Mouse (Mus musculus) common myeloid progenitor, adult 5-6 weeks (primary cell): ENCODE data around the gene Rad51b. TPM values are rescaled to one million over a fixed set of nuclear protein-coding genes. Genes with fewer than 3 reads are reported as not detected.

ENCODE experiments used
- ATAC-seq: replicated peaks from 2 replicates; pipeline ENCODE4 v1.8.0; 2016; ENCODE audit warnings: low read depth, mild to moderate bottlenecking, moderate TSS enrichment, inconsistent platforms; ENCODE audit not compliant: poor library complexity, severe bottlenecking
- total RNA-seq: library from RNA; stranded (forward); fragments of 200-1000, 187-1606 nt; gene quantifications from 2 replicates; pipeline ENCODE4 v1.2.3, GENCODE M21; 2017

Rad51b gene
- total RNA-seq, 1 experiment from 2014 or later: 10.8 TPM

GRCm38 (mm10) chr12:79463371-79463770 lies 166.3 kb downstream of the Rad51b start:
- ATAC-seq: no peak

GRCm38 (mm10) chr12:79470113-79470512 lies 173.0 kb downstream of the Rad51b start:
- ATAC-seq: no peak

- ATAC-seq: no peak
Observed at GRCm38 (mm10) chr12:79471868-79472267, 174.8 kb downstream of the Rad51b start.

DNA sequence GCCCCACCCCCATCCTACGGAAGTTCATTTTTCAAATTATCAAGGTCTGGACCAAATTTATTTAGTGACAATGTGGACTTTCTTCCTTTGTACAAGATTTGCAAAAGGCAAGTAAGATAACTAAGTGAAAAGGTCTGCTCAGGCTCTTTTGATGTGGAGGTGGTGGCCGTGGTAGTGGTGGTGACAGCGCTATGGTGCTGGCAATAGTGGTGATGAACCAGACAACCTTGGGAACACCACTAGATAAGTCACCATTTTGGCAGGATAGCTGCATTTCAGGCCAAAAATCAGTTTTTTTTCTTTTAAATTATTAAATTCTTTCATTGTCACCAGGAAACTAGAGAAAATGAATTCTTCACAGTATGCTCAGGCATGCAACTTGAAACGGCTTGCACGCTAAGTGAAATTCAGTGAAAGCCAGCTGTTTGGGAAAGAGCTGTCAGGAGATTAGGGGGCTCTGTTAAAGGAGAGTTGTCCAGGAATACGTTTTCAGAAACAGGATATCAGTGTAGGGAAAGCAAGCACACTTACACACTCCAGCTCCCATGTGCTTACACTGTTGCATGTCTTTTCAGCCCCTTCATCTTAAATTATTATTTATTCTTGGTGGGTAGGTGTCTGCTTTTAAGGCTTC lies 179.4 kb downstream of the Rad51b start:
- ATAC-seq: no peak

DNA sequence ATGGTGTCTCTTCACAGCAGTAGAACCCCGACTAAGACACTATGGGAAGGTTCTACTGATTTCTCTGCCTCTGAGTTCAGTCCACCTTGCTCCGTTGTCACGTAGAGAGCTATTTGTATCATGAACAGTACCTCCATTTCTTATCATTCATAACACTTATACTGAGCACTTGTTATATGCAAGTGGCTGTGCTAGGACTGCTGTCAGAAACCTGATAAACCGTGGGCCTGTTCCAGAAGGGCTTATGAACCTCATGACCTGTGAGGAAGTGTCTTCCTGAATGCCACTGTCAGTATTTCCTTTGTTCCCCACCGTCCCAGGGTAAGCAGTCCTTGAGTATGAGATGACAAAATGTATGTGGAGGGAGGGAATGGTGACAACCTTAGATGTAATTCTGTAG lies 181.7 kb downstream of the Rad51b start:
- no peak for ATAC-seq

DNA sequence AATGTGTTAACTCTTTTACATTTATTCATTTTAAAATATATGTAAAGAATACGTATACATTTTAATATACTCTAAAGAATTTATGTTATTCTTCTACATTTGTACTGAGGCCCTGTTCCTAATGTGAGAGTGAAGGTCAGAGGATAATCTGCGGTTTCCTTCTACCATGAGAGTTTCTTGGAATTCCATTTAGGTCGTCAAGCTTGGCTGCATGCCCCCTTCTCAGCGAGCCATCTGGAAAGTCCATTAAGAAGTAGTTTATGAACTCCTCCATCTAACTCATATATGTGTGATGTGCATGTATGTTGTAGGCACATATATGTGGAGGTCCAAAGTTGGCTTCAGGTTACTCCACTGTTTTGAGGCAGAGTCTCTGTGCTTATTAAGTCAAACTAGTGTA lies 188.4 kb downstream of the Rad51b start:
- no peak for ATAC-seq

DNA sequence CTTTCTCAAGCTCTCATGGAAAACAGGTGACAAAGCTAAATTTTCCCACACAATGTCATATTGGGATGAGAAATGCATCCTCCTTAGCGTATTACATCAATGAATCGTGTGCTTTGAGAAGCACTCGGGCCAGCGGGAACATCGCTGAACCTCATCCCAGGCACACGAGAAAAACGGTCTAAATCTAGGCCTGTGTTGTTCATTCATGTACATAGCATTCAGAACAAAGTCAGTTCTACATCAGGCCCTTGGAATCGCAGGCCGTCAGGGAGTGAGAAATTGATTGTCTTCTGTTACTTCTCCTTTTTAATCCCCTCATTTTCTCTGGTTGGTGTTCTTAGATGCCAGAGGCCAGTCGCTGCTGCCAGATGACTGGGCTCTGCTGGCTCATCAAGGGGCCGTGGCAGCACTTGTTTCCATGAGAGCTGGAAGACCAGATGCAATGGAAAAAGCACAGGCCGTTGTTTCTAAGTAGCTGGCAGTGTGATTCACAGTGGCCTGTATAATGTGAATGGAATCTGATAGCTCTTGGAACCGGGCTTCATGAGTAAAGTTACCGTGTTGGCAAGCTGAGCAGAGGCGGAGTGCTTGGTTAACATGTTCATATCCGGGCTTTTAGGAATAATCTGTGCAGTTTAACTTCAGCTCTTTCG lies 191.6 kb downstream of the Rad51b start:
- no peak for ATAC-seq

- ATAC-seq: no peak
Observed at GRCm38 (mm10) chr12:79490626-79491025, 193.5 kb downstream of the Rad51b start.

DNA sequence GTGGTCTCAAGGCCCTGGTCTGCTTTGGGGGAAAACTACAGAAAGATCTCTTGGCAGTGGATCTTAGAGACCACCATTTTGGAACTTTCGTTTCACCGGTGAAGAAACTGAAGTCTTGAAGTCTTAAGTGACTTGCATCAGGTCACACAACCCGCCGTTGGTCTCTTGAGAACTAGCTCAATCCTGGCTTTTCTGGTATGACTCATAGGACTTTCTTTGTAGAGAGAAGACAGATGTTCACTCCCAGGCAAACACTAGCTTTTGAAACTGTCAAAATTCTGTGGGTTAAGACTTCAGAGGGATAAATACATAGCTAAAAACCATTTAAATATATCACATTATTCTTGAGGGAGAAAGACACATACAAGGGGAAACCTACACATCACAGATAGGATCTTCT lies 195.1 kb downstream of the Rad51b start:
- no peak for ATAC-seq

- ATAC-seq: no peak
Observed at GRCm38 (mm10) chr12:79492613-79493012, 195.5 kb downstream of the Rad51b start.

- ATAC-seq: no peak
Observed at GRCm38 (mm10) chr12:79493481-79493880, 196.4 kb downstream of the Rad51b start.

DNA sequence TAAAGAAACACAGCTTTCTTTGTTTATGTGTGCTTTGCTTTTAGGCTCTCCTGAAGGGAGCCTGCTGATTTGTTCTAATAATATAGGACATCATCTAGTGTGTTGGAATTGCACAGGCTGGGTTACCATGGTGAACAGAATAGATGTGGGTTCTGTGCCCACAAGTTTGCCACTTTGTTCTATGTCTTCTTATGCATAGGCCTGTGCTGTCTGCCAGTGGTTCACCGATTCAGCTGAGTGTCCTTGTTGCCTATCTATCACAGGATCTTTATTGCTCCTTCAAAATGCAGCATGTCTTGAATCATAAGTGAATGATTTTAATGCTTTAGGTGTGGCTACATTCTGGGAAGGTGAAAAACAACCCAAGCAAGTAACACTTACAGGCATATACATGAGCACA lies 201.2 kb downstream of the Rad51b start:
- ATAC-seq: no peak

GRCm38 (mm10) chr12:79499809-79500208 lies 202.7 kb downstream of the Rad51b start:
- ATAC-seq: no peak

GRCm38 (mm10) chr12:79501877-79502276 lies 204.8 kb downstream of the Rad51b start:
- ATAC-seq: no peak

GRCm38 (mm10) chr12:79502862-79503581 lies 205.9 kb downstream of the Rad51b start:
- ATAC-seq: no peak

DNA sequence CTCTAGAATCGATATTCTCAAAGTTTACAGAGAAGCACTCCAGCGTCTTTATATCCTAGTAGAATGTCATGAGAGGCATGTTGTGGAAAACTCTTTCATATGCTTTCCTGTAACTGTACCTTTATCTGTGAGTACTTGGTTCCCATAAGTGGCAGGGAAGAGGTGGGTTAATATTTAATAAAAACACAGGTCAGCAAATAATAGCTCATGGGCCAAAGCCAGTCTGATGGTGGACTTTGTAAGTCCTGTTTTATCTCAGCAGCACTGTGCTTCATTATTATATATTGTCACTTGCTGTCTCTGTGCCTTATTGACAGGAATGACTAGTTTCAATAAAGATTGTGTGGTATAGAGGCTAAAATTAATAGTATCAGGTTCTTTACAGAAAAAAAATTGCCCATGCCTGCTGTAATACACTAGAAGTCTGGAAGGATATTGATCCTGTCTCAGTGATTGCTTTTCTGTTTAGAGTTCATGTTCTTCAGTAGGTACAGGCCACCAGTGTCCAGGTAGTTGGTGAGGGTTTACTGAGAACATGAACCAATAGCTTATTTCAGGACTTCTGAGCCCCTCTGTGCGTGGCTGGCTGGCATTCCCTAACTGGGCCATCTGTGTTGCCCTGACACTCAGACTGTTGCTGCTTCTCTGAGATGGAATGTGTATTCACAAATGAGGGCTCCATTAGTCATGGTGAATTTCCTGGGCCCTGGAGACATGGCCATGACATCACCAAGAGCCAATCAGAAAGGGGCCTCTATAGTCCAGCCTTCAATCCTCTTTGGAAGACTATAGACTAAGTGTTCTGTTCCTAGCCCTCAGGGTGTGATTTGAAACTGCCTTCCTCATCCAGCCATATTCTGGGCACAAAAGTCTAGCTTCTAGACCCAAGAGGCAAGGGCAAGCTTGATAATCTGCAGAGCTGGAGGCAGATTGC lies 206.8 kb downstream of the Rad51b start:
- no peak for ATAC-seq

- no peak for ATAC-seq
Observed at GRCm38 (mm10) chr12:79504641-79505040, 207.6 kb downstream of the Rad51b start.

DNA sequence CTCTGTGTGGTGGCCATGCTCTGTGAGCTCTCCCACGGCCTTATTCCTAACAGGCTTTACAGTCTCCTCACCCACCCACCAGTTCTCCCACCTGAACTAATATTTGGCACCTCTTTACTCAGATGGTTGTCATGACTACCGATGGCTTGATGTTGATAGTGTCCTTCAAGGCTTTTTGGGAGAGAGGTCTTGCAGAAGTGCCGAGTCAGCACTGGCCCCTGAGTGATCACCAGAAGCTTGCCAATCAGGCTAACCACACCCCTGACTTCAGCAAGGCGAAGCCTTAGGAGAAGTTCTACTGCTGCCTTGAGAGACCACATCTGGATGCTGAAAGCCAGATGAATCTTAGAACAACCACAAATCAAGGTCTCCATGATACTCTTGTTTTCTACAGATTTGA lies 209.3 kb downstream of the Rad51b start:
- ATAC-seq: no peak

DNA sequence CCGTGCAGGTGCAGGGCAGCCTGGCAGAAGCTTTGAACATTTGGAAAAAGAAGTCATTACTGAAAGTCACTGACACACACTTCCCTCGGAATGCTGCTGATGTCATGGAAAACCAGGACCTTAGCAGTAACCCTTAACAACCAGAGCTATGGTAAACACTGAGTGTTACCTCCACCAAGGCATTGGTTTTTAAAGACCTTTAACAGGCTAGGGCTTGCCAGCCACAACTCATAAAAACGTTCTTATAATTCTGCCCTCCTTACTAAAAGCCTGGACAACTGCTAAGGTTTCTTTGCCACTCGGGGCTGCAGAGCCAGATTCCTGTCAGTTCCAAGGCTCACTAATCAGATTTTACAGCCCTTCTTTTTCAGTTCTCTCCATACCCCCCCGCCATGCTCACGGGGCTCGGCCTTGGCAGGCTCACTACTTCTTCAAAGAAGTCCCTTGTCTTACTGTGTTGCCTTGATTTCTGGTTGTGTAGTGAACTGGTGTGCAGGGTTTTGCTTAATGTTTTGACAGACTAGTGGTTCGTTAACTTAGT lies 210.1 kb downstream of the Rad51b start:
- ATAC-seq: no peak
